Mouse (Mus musculus) heart, embryonic 16.5 days (tissue): Measurements from ENCODE around the gene Fgf7. TPM values are rescaled to one million over a fixed set of nuclear protein-coding genes. Genes with fewer than 3 reads are reported as not detected.

ENCODE experiments used
- ATAC-seq: fragments of 200-750 bp; cut with Nextera tagmentation; replicated peaks from 2 replicates; pipeline ENCODE4 v1.8.0; 2017; ENCODE audit warnings: moderate number of reproducible peaks; ENCODE audit not compliant: insufficient read depth, low FRiP score; ENCODE audit errors: extremely low read depth
- H3K27ac ChIP-seq: fragments of 300-500 bp; sonication (generic); 2 replicates; pipeline ENCODE4 v1.5.1; 2014; ENCODE audit warnings: mild to moderate bottlenecking, low read length, control low read depth, moderate library complexity
- H3K27me3 ChIP-seq: fragments of 300-500 bp; sonication (generic); 2 replicates; pipeline ENCODE4 v1.6.1; 2014; ENCODE audit warnings: low read length, mixed read lengths; ENCODE audit not compliant: control insufficient read depth, insufficient read depth
- H3K36me3 ChIP-seq: fragments of 300-500 bp; sonication (generic); 2 replicates; pipeline ENCODE4 v1.6.1; 2014; ENCODE audit not compliant: control insufficient read depth, insufficient read depth
- H3K4me1 ChIP-seq: fragments of 300-500 bp; sonication (generic); 2 replicates; pipeline ENCODE4 v1.6.1; 2014; ENCODE audit warnings: low read length, mixed read lengths; ENCODE audit not compliant: control insufficient read depth, insufficient read depth
- H3K4me2 ChIP-seq: fragments of 300-500 bp; sonication (generic); 2 replicates; pipeline ENCODE4 v1.6.1; 2014; ENCODE audit warnings: low read depth, mild to moderate bottlenecking, control low read depth, low read length
- H3K4me3 ChIP-seq: fragments of 300-500 bp; sonication (generic); 2 replicates; pipeline ENCODE4 v1.5.1; 2014; ENCODE audit warnings: mild to moderate bottlenecking, control low read depth, low read length
- H3K9ac ChIP-seq: fragments of 300-500 bp; sonication (generic); 2 replicates; pipeline ENCODE4 v1.6.1; 2014; ENCODE audit warnings: low read length, control low read depth
- H3K9me3 ChIP-seq: fragments of 300-500 bp; sonication (generic); replicated peaks from 2 replicates; pipeline ENCODE4 v1.6.1; 2016; ENCODE audit warnings: low read length; ENCODE audit not compliant: control insufficient read depth
- WGBS: fragments of 180-500 bp; shearing (Covaris S2); extraction: QIAGEN DNeasy Blood & Tissue Kit; methylation state at CpG from one replicate; pipeline ENCODE4 v1.1.7; 2014; 5-methylcytosine and 5-hydroxymethylcytosine counted together
- polyA plus RNA-seq: library from polyadenylated mRNA; unstranded; fragments of >200 nt; fragmentation: Nextera tagmentation; extraction: Ambion mirVana; gene quantifications from 2 replicates; pipeline ENCODE4 v1.2.1, GENCODE M21; 2015

The Fgf7 gene
- polyA plus RNA-seq, 1 experiment from 2014 or later: 1.9 TPM

DNA sequence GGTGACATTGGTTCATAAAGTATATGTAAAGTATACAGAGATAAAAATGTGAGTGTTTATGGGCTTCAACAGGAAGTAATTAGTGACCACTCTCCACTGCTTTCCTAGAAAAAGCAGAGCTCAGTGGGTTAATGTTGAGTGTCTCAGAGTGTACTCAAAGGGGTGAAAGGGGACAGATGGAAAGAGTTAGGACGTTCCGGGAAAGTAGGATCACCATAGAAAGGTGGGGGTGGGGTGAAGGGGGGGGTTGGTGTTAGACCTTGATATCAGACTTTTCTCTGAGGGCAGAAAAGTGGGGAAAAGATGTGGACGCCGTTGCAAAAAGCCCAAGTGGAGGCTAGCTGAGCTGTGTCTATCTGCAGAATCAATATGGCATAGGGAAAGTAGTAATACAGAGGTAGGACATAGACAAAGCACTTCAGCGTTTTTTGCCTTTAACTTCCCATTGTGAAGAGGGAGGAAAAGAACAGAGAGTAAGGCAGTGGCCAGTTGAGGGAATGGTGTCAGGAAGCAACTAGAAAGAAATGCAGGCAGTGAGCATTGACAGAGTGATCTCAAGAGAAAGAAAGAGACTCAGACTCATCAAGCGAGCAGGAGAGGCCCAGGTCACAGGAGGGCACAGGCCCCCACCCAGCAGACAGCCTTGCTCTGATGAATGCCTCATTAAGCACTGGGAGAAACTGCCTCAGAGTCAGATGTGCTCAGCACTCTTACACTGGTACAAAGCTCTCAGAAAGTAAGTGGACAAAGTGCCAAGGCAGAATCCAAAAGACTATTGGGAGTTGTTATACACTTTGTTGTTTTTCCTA, 18.5 kb downstream of the Fgf7 start:
- whole genome bisulfite sequencing: 56% methylated on average over 6 of the region's 6 CpGs
- no peak overlapping the region for H3K27ac ChIP-seq
- no peak overlapping the region for H3K9ac ChIP-seq
- H3K4me1 ChIP-seq: peaks cover 4% of the 10 kb centered on the region; the same call in 1 of the 2 replicates
- H3K4me3 ChIP-seq: no peak overlapping the region
- ATAC-seq: no peak
- no peaks in the 10 kb centered on the region for H3K9me3 ChIP-seq
- H3K27me3 ChIP-seq: no peaks in the 10 kb centered on the region
- no peaks in the 10 kb centered on the region for H3K36me3 ChIP-seq
- H3K4me2 ChIP-seq: no peak overlapping the region

DNA sequence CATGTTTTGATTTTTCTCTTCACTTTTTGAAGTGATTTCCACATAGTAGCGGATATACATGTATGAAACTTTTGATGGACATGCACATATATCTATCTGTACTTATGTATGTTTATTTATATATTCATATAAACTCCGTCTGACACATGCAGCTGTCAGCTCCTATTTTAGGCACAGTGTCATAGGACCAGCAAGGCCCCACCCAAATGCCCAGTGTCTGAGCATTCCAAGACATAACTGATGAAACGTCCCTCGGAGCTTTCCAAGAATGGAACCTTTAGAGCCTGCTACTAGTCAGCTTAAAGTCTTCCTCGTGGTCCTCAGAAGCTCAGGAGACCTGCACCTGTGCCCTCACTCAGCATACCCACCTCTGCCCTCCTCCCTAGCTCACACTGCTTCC, 19.2 kb downstream of the Fgf7 start:
- H3K9me3 ChIP-seq: no peaks in the 10 kb centered on the region

DNA sequence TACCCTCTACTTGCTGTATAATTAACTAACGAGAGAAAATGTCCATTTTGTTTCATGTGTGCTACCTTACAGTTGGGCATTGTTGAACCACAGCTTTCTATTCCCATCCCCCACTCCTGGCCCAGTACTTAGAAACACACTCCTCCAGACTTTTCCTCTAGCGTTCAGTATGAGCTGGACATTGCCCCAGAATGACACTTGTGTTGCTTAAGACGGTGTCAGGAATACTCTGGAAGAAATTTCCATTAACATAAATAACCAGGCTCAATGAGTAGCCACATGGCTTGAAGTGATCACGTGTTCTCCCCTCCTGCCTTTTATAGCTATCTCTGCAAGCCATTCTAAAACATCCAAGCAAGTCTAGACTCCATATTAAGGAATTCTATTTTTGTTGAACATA, 26.1 kb downstream of the Fgf7 start:
- no peak overlapping the region for H3K4me3 ChIP-seq
- no peak overlapping the region for H3K27ac ChIP-seq
- H3K27me3 ChIP-seq: no peaks in the 10 kb centered on the region
- no peaks in the 10 kb centered on the region for H3K9me3 ChIP-seq
- no peak overlapping the region for H3K9ac ChIP-seq
- H3K4me2 ChIP-seq: no peak overlapping the region
- ATAC-seq: no peak
- H3K36me3 ChIP-seq: no peaks in the 10 kb centered on the region
- WGBS: 52% methylated on average over 4 of the region's 4 CpGs
- H3K4me1 ChIP-seq: peaks cover 14% of the 10 kb centered on the region

More for the DNA sequence above, 19.2 kb downstream of the Fgf7 start:
- Histone ChIP-seq H3K4me1 (peaks cover 4% of the 10 kb centered on the region; the same call in 1 of the 2 replicates), H3K27me3 (no peaks in the 10 kb centered on the region), H3K27ac (no peak overlapping the region), H3K4me2 (peak overlapping the region; percentile 15; the same call in 1 of the 2 replicates), H3K4me3 (no peak overlapping the region), H3K36me3 (no peaks in the 10 kb centered on the region), H3K9ac (no peak overlapping the region)
- no peak for ATAC-seq
- WGBS: 40% methylated on average over 5 of the region's 5 CpGs

DNA sequence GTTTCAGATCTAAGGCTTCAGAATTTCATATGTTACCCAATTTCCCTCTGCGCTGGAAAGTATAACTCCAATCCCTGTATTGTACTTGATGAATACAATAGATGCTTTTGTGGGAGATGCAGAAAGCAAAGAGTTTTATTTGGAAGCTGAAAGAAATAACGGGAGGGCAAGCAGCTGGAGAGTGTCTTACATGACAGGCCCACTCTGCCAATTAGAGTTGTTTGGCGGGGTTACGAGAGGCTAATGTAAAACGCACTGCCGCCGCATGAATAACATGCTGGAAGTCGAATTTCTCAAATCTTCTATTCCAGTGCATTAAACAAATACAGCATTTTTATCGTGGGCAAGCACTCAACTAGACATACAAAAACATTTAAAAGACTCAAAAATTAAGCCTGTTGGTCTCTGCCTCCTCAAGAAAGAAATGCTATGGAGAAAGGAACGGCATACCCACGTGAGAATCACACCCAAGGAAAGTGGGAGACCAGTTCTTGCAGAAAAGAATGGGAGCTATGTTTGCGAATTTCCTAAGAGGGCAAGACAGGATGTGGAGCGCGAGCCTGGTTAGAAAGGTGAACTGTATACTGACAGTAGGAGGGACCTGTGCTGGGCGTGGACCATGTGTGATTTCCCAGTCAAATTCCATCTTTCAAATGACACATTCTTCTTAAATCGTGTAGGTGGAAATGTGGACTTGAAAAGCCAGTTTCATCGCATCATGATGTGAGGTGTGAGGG, 26.7 kb downstream of the Fgf7 start:
- H3K4me2 ChIP-seq: no peak overlapping the region
- H3K4me1 ChIP-seq: peaks cover 14% of the 10 kb centered on the region
- H3K9ac ChIP-seq: no peak overlapping the region
- H3K9me3 ChIP-seq: no peaks in the 10 kb centered on the region
- ATAC-seq: no peak
- H3K4me3 ChIP-seq: no peak overlapping the region
- peak overlapping the region; percentile 35; the same call in 1 of the 2 replicates for H3K27ac ChIP-seq
- H3K36me3 ChIP-seq: no peaks in the 10 kb centered on the region
- 68% methylated on average over 17 of the region's 17 CpGs for WGBS
- no peaks in the 10 kb centered on the region for H3K27me3 ChIP-seq

DNA sequence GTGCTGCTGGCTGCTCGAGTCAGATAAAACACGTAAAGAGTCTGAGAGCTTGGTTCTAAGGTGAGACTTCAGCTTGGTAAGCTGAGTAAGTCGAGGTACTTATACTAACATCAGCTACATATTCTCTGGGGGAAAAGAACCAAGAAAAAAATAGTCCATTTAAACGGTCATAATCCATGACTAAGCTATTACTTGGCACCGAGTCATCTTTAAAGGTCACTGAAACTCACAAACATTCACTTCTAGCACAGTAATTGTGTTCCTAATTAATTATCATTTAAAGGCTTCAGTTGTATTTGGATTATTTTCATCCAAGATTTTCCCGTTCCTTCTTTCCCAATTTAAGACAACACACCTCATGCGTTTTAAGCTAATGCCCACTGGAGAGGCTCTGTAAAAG, 28.4 kb downstream of the Fgf7 start:
- Histone ChIP-seq H3K4me1 (peaks cover 14% of the 10 kb centered on the region), H3K4me3 (no peak overlapping the region), H3K27ac (no peak overlapping the region), H3K4me2 (no peak overlapping the region), H3K27me3 (no peaks in the 10 kb centered on the region), H3K36me3 (no peaks in the 10 kb centered on the region), H3K9ac (no peak overlapping the region), H3K9me3 (no peaks in the 10 kb centered on the region)
- WGBS: 79% methylated on average over 7 of the region's 7 CpGs
- ATAC-seq: no peak

DNA sequence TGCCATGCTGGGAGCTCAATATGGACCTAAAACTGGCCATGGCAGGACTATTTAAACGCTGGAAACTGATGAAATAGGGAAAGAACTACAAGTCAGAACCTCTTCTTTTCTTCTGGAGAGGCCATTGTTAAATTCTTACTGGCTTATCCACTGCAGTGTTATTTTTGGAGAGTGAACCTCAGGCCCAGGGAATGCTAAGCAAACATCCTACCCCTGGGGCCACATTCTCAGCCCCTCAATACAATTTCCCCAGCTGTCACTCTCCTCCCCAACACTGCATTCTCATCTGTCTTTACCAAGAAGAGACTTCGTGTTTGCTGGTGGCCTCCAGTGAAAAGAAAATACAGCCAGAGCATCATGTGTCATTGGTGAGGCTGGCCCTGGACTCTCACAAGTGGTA, 30.4 kb downstream of the Fgf7 start:
- ATAC-seq: peak; percentile 78

DNA sequence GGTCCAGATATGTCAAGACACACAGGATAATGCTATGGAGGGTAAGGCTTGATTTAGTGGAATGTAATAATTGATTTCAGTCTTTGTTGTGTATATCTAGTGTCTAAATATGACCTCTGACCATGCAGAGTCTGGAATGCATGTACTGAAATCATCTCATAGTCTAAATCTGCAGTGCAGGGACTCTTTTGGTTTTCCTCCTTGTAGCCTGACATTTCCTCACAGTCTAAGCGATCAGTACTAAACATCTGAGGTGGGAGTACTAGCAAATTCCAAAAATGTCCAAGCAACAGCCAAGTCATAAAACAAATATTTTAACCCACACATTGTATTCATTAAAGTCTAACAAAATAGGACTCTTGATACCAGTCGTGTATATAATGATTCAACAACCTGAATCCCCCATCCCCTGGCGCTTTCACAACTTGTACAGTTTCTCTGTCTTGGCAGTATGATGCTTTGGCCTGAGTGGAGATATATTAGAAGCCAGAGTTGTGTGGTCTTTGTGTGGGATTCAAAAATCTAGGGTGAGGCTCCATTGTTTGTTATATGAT, 30.9 kb downstream of the Fgf7 start:
- H3K4me3 ChIP-seq: no peak overlapping the region
- no peak overlapping the region for H3K9ac ChIP-seq
- no peaks in the 10 kb centered on the region for H3K36me3 ChIP-seq
- no peak for ATAC-seq
- no peak overlapping the region for H3K4me2 ChIP-seq
- H3K9me3 ChIP-seq: no peaks in the 10 kb centered on the region
- WGBS: 76% methylated on average over 3 of the region's 3 CpGs
- peaks cover 14% of the 10 kb centered on the region for H3K4me1 ChIP-seq
- peak overlapping the region; percentile 74 for H3K27ac ChIP-seq
- H3K27me3 ChIP-seq: no peaks in the 10 kb centered on the region

More for the DNA sequence above, 30.4 kb downstream of the Fgf7 start:
- peaks cover 14% of the 10 kb centered on the region for H3K4me1 ChIP-seq
- peak overlapping the region; percentile 74 for H3K27ac ChIP-seq
- H3K4me2 ChIP-seq: no peak overlapping the region
- H3K4me3 ChIP-seq: no peak overlapping the region
- no peaks in the 10 kb centered on the region for H3K36me3 ChIP-seq
- H3K27me3 ChIP-seq: no peaks in the 10 kb centered on the region
- 15% methylated on average over 2 of the region's 2 CpGs for WGBS
- no peak overlapping the region for H3K9ac ChIP-seq
- no peaks in the 10 kb centered on the region for H3K9me3 ChIP-seq

DNA sequence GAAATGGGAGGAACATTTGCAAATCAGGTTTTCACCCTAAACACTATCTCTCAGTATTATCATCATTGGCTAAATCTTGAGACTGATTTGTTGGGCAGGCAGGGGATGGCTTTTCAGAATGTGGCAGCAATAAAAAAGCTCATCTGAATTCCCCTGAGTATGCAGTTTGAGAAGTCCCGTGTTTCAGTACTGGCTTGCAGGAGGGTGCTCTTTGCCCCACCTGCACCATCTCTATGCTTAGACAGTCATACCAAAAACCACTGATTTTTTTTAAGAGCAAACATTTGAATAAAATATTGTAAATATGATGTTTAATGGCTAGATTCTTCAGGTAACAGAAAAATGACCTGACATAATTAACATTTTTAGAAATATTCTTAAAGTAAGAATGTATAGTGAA, 35.3 kb downstream of the Fgf7 start:
- no peaks in the 10 kb centered on the region for H3K9me3 ChIP-seq
- no peak overlapping the region for H3K4me2 ChIP-seq
- H3K4me3 ChIP-seq: no peak overlapping the region
- 63% methylated on average over 1 of the region's 1 CpGs for WGBS
- no peak overlapping the region for H3K9ac ChIP-seq
- ATAC-seq: no peak
- peaks cover 6% of the 10 kb centered on the region for H3K4me1 ChIP-seq
- no peaks in the 10 kb centered on the region for H3K27me3 ChIP-seq
- H3K27ac ChIP-seq: no peak overlapping the region
- H3K36me3 ChIP-seq: no peaks in the 10 kb centered on the region

DNA sequence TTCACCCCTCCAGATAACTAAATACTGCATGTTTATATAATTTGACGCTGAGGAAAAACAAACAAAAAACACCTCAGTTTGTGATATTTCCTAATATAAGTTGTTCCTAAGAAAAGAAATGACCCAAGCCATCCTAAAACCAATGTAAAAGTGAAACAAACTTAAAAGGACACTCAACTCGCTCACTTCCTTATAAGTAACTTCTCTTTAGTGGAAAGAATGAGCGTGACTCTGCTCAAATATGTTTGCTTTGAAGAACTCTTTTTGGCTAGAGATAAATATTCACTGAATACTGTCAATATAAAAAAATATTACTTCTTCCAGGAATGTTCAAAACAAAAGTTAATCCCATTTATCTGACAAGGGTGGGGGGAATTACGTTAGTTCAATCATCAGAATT, 39.3 kb downstream of the Fgf7 start:
- Histone ChIP-seq H3K4me1 (no peaks in the 10 kb centered on the region), H3K9me3 (no peaks in the 10 kb centered on the region), H3K27ac (no peak overlapping the region), H3K36me3 (no peaks in the 10 kb centered on the region), H3K4me3 (no peak overlapping the region), H3K4me2 (no peak overlapping the region), H3K27me3 (no peaks in the 10 kb centered on the region), H3K9ac (no peak overlapping the region)
- no peak for ATAC-seq
- 78% methylated on average over 4 of the region's 4 CpGs for WGBS
